Mouse (Mus musculus) heart, embryonic 14.5 days (tissue): ENCODE results near the gene D130043K22Rik. TPM values are rescaled to one million over a fixed set of nuclear protein-coding genes. Genes with fewer than 3 reads are reported as not detected.

Source experiments
- ATAC-seq: fragments of 200-750 bp; cut with Nextera tagmentation; 2 replicates; pipeline ENCODE4 v1.8.0; 2017; ENCODE audit warnings: low read depth, moderate TSS enrichment; ENCODE audit not compliant: insufficient number of reproducible peaks, insufficient read depth, low FRiP score
- H3K27ac ChIP-seq, 2 experiments: fragments of 200-500 bp in 1 of 2; fragments of 300-500 bp in 1 of 2; sonication (generic) in 1 of 2; replicated peaks in 1 of 2; 2 replicates each; pipeline ENCODE4 v1.5.1; 2012 to 2014; ENCODE audit warnings: low read depth in 2 of 2, low read length in 2 of 2, control low read depth in 1 of 2, mild to moderate bottlenecking in 1 of 2, mixed read lengths in 1 of 2; ENCODE audit not compliant: control insufficient read depth in 1 of 2, insufficient read depth in 1 of 2
- H3K27me3 ChIP-seq: fragments of 300-500 bp; sonication (generic); 2 replicates; pipeline ENCODE4 v1.6.1; 2014; ENCODE audit warnings: mild to moderate bottlenecking, low read length, control low read depth; ENCODE audit not compliant: control insufficient read depth, insufficient read depth
- H3K36me3 ChIP-seq: fragments of 300-500 bp; sonication (generic); 2 replicates; pipeline ENCODE4 v1.6.1; 2014; ENCODE audit warnings: mild to moderate bottlenecking, control low read depth, low read length, mixed read lengths; ENCODE audit not compliant: control insufficient read depth, insufficient read depth
- H3K4me1 ChIP-seq, 2 experiments: fragments of 200-500 bp in 1 of 2; fragments of 300-500 bp in 1 of 2; sonication (generic) in 1 of 2; 2 replicates each; pipeline ENCODE4 v1.6.1; 2012 to 2014; ENCODE audit warnings: low read length in 2 of 2, control low read depth in 1 of 2, mixed read lengths in 1 of 2; ENCODE audit not compliant: control insufficient read depth in 2 of 2, insufficient read depth in 2 of 2
- H3K4me2 ChIP-seq: fragments of 300-500 bp; sonication (generic); 2 replicates; pipeline ENCODE4 v1.6.1; 2014; ENCODE audit warnings: mild to moderate bottlenecking, low read length
- H3K4me3 ChIP-seq, 2 experiments: fragments of 200-500 bp in 1 of 2; fragments of 300-500 bp in 1 of 2; sonication (generic) in 1 of 2; 2 replicates each; pipeline ENCODE4 v1.5.1; 2012 to 2014; ENCODE audit warnings: low read length in 2 of 2, mild to moderate bottlenecking in 2 of 2, control low read depth in 1 of 2, low read depth in 1 of 2, moderate library complexity in 1 of 2; ENCODE audit not compliant: control insufficient read depth in 1 of 2, insufficient read depth in 1 of 2
- H3K9ac ChIP-seq: fragments of 300-500 bp; sonication (generic); 2 replicates; pipeline ENCODE4 v1.6.1; 2014; ENCODE audit warnings: mild to moderate bottlenecking, low read length
- H3K9me3 ChIP-seq: fragments of 300-500 bp; sonication (generic); 2 replicates; pipeline ENCODE4 v1.6.1; 2016; ENCODE audit warnings: low read length, control low read depth; ENCODE audit not compliant: control insufficient read depth
- WGBS: fragments of 180-500 bp; shearing (Covaris S2); extraction: QIAGEN DNeasy Blood & Tissue Kit; methylation state at CpG from one replicate; pipeline ENCODE4 v1.1.7; 2014; 5-methylcytosine and 5-hydroxymethylcytosine counted together
- polyA plus RNA-seq: library from polyadenylated mRNA; unstranded; fragments of >200 nt; fragmentation: Nextera tagmentation; extraction: Ambion mirVana; gene quantifications from 2 replicates; pipeline ENCODE4 v1.2.1, GENCODE M21; 2014

Gene D130043K22Rik
- polyA plus RNA-seq, 1 experiment from 2014 or later, result 0.04 TPM

DNA sequence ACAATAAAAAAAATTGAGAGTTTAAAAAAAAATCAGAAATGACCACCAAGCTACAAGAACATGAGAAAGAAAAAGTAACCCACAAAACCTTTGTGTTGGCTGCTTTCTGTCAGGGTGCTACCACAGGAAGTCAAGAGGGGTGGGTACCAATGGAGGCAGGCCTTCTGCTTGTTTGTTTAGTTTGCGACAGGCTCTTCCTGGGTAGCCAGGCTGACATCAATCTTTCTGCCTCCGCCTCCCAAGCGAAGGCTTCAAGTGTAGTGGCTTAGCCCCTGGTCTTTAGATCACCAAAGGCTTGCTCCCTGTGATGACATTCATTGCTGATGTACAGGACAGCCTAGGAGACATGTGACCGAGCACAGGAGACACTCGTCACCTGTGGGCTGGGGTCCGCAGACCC, 76.3 kb downstream of the D130043K22Rik start:
- ATAC-seq, result no peak
- Histone ChIP-seq H3K4me2 (no peak overlapping the region), H3K9ac (no peak overlapping the region), H3K9me3 (no peaks in the 10 kb centered on the region), H3K36me3 (peaks cover 65% of the 10 kb centered on the region), H3K27me3 (no peaks in the 10 kb centered on the region), H3K27ac (no peak overlapping the region), H3K4me1 (no peaks in the 10 kb centered on the region), H3K4me3 (no peak overlapping the region)
- 76% methylated on average over 6 of the region's 6 CpGs for WGBS

DNA sequence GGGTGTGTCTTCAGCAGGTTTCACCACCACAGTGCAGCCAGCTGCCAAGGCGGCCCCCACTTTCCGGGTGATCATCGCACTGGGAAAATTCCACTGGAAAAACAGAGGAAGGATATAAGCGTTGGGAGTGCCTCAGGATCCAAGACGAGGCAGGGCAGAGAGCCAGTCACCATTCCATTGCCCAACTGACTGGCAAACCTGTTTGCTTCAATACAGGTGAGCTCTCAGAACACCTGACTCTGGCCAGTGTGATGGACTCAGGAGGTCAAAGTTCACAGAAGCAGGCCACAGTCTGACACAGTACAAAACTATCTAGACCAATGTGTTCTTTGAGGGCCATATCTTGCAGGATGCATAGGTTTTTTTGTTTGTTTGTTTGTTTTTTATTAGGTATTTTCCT, 79.1 kb downstream of the D130043K22Rik start:
- Histone ChIP-seq H3K4me3 (no peak overlapping the region), H3K27ac (no peak overlapping the region), H3K9ac (no peak overlapping the region), H3K9me3 (no peaks in the 10 kb centered on the region), H3K4me1 (peaks cover 0 to 5% of the 10 kb centered on the region in 2 experiments; a peak in 1 of 4 replicates), H3K4me2 (no peak overlapping the region), H3K36me3 (peaks cover 51% of the 10 kb centered on the region), H3K27me3 (no peaks in the 10 kb centered on the region)
- no peak for ATAC-seq
- 79% methylated on average over 5 of the region's 5 CpGs for WGBS

DNA sequence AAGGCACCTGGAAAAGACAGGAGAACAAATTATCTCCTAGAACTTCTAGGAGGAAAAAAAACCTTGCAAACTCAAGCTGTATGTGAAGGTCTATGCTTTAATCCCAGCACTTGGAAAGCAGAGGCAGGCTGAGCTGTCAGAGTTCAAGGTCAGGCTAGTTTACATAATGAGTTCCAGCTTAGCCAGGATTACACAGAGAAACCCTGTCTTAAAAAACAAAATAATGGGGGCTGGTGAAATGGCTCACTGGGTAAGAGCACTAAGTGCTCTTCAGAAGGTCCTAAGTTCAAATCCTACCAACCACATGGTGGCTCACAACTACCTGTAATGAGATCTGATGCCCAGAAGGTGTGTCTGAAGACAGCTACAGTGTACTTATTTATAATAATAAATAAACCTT, 85.7 kb downstream of the D130043K22Rik start:
- no peak overlapping the region for H3K4me2 ChIP-seq
- H3K9ac ChIP-seq, result no peak overlapping the region
- peaks cover 0 to 5% of the 10 kb centered on the region in 2 experiments; a peak in 2 of 4 replicates for H3K4me1 ChIP-seq
- no peaks in the 10 kb centered on the region for H3K27me3 ChIP-seq
- no peak overlapping the region for H3K4me3 ChIP-seq
- no peak for ATAC-seq
- H3K9me3 ChIP-seq, result no peaks in the 10 kb centered on the region
- H3K27ac ChIP-seq, result no peak overlapping the region
- H3K36me3 ChIP-seq, result peaks cover 15% of the 10 kb centered on the region

DNA sequence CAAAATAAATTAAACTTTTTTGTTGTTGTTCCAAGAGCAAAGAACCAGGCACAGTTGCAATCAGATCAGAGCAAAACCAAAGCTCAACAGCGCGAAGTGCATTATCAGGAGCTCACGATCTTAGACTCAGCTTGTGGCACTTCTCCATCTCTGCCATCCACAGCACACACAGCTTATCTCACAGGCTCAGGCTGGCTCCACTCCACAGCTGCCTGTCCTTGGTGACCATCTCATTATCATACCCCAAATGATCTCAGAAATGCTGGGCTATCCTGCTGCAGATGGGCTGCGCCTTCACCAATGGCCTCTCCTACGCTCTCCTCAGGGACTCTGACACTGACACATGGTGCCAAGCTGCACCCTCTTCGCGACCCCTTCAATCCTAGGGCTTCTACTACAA, 88.3 kb downstream of the D130043K22Rik start:
- Histone ChIP-seq H3K27ac (no peak overlapping the region), H3K9ac (no peak overlapping the region), H3K4me2 (no peak overlapping the region), H3K4me3 (no peak overlapping the region), H3K36me3 (peaks cover 7% of the 10 kb centered on the region; the same call in 1 of the 2 replicates), H3K27me3 (no peaks in the 10 kb centered on the region), H3K4me1 (peaks cover 4% of the 10 kb centered on the region in 2 experiments; a peak in 3 of 4 replicates), H3K9me3 (no peaks in the 10 kb centered on the region)
- no peak for ATAC-seq
- 80% methylated on average over 7 of the region's 7 CpGs for WGBS

DNA sequence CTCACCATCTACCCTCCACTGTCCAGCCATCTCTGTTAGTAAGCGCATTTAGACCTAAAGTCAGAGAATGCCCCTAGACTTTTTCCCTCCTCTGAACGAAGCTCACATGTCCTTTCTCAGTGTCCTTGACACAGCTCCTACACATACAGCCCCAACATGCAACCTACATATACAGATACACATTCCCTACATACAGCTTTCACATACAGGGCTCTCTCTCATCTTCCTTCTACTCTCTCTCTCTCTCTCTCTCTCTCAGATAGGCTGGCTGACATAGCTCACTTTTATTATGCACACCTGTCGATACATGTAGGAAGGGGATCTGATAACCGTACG, 91.8 kb downstream of the D130043K22Rik start:
- H3K4me1 ChIP-seq, result peaks cover 4 to 9% of the 10 kb centered on the region in 2 experiments; a peak in 3 of 4 replicates
- 38% methylated on average over 5 of the region's 5 CpGs for WGBS
- H3K4me3 ChIP-seq, result peak overlapping the region; percentile 91 to 93
- H3K27me3 ChIP-seq, result no peaks in the 10 kb centered on the region
- peak overlapping the region; percentile 82 for H3K4me2 ChIP-seq
- H3K9ac ChIP-seq, result peak overlapping the region; percentile 96
- peak overlapping the region in 1 of 2 experiments; percentile 66; a peak in 1 of 4 replicates for H3K27ac ChIP-seq
- H3K36me3 ChIP-seq, result no peaks in the 10 kb centered on the region
- H3K9me3 ChIP-seq, result no peaks in the 10 kb centered on the region
- ATAC-seq, result no peak

DNA sequence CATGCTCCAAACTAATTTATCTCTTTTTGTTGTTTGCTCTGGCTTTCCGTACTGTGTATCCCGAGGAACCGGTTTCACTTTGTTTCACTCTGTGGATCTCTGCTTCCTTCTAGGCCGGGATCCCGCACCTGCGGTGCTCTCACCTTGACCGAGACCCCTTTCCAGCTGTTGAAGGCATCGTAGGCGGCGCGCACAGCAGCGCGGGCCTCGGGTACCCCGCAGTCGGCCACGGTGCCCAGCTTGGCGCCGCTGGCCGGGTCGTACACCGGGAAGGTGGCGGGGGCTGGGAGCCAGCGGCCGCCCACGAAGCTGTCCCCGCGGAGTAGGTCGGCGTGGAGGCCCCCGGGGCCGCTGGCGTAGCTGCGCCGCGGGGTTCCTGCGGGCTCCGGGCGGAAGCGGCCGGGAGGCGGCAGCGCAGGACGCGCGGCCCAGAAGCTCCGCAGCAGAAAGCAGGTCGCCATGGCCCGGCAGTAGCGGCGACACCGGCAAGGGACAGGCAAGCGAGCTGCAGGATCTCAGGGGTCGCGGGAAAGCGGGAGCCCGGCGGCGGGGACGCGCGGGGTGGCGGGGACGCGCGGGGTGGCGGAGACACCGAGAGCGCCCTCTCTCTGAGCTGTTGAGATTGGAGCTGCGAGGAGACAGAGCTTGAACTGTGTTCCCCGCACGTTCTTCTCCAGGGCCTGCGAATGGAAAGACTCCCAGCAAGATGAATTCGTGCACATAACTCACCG, 92.3 kb downstream of the D130043K22Rik start, which contains the start of gene Aldh5a1:
Aldh5a1 (minus strand) TSS at position 554 of the 731 bp plus-strand sequence.
- Histone ChIP-seq H3K36me3 (no peaks in the 10 kb centered on the region), H3K9ac (peak within 1 kb of the TSS; percentile 96), H3K27ac (peak within 1 kb of the TSS; percentile 17 to 66; a peak in 2 of 4 replicates), H3K4me3 (peak within 1 kb of the TSS; percentile 91 to 93), H3K4me1 (peaks cover 4 to 9% of the 10 kb centered on the region in 2 experiments; a peak in 3 of 4 replicates), H3K27me3 (no peaks in the 10 kb centered on the region), H3K4me2 (peak within 1 kb of the TSS; percentile 82), H3K9me3 (no peaks in the 10 kb centered on the region)
- ATAC-seq, result peak; percentile 78
- WGBS, result under 1% methylated on average over 74 of the region's 75 CpGs

DNA sequence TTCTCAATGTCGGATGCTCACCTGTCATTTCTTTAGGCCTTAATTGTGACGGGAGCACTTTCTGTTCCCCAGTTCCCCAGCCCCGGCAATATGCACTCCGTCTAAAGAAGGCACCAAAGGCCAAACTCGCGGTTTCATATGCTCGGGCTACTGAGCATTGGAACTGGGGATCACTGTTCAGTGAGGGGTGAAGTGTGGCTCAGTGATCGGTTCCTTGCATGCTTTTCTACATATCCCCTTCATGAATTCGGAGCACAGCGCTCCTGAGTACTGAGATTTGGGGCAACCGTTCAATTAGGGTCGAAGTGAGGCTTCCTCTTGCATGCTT, 92.9 kb downstream of the D130043K22Rik start:
- Histone ChIP-seq H3K9me3 (no peaks in the 10 kb centered on the region), H3K36me3 (no peaks in the 10 kb centered on the region), H3K4me1 (peaks cover 4 to 9% of the 10 kb centered on the region in 2 experiments; a peak in 3 of 4 replicates), H3K4me3 (peak overlapping the region; percentile 91 to 93), H3K4me2 (peak overlapping the region; percentile 82), H3K27ac (no peak overlapping the region), H3K27me3 (no peaks in the 10 kb centered on the region), H3K9ac (peak overlapping the region; percentile 96)
- ATAC-seq, result no peak
- 18% methylated on average over 12 of the region's 12 CpGs for WGBS

DNA sequence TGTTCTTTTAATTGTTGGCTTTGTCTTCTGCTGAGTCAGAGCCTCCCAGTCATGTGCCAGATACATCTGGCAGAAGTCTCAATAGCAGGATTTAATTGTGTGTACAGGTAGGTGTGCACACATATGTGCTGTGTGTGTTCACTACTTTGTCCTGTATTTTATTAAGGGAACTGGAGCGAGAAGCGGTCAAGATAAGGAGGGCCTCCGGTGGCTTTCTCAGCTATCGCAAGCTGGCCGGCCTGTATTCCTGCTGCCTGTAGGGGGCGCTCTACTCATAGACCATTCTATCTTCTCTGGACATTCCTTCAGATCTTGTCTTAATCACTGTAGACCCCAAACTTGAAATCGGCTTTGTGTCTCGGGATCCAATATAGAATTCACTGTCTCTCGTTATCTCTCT, 93.7 kb downstream of the D130043K22Rik start:
- H3K4me3 ChIP-seq, result no peak overlapping the region
- peaks cover 4 to 9% of the 10 kb centered on the region in 2 experiments; a peak in 3 of 4 replicates for H3K4me1 ChIP-seq
- H3K4me2 ChIP-seq, result no peak overlapping the region
- no peak overlapping the region for H3K9ac ChIP-seq
- no peaks in the 10 kb centered on the region for H3K9me3 ChIP-seq
- 16% methylated on average over 9 of the region's 9 CpGs for WGBS
- H3K27ac ChIP-seq, result no peak overlapping the region
- ATAC-seq, result no peak
- H3K27me3 ChIP-seq, result no peaks in the 10 kb centered on the region
- H3K36me3 ChIP-seq, result no peaks in the 10 kb centered on the region
